Mouse (Mus musculus): Measurements from ENCODE around the gene Ntf5. TPM values are rescaled to one million over a fixed set of nuclear protein-coding genes. Genes with fewer than 3 reads are reported as not detected.

Ntf5 gene
- polyA plus RNA-seq, 1 experiment from 2014 or later: 0.43 TPM

DNA sequence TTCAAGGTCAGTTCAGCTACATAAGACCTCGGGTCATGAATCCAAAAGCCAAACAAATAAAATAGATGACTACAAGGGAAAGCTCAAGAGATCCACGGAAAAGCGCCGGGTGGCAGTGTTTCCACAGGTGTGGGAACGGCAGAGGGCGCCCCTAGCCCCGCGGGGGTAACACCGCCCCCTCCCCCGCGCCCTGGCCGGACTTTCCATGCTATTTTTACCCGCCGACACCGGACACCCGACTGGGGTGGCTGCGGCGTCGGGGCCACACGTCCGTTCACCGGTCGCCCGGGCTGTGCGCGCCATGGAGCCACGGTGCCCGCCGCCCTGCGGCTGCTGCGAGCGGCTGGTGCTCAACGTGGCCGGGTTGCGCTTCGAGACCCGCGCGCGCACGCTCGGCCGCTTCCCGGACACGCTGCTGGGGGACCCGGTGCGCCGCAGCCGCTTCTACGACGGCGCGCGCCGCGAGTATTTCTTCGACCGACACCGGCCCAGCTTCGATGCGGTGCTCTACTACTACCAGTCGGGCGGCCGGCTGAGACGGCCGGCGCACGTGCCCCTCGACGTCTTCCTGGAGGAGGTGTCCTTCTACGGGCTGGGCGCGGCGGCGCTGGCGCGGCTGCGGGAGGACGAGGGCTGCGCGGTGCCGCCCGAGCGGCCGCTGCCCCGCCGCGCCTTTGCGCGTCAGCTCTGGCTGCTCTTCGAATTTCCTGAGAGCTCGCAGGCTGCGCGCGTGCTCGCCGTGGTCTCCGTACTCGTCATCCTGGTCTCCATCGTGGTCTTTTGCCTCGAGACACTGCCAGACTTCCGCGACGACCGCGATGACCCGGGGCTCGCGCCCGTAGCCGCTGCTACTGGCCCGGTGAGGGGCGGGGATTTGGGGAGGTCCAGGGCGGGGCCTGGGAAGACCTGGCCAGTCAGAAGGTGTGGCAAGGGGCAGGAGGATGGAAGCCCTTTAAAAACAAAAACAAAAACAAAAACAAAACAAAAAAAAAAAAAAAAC is 7.0 kb upstream of the Ntf5 start:
- Histone ChIP-seq H3K27me3 (peaks cover 69% of the 10 kb centered on the region), H3K36me3 (no peaks in the 10 kb centered on the region), H3K27ac (replicated peaks) (no peak overlapping the region), H3K4me3 (peak overlapping the region; percentile 30), H3K4me1 (peaks cover 12% of the 10 kb centered on the region), H3K4me2 (replicated peaks) (peak overlapping the region; percentile 43), H3K9me3 (no peaks in the 10 kb centered on the region), H3K9ac (replicated peaks) (no peak overlapping the region)
- no peak for ATAC-seq (ENCODE audit: low FRiP score, low read depth)
- WGBS: 2% methylated on average over 114 of the region's 114 CpGs

DNA sequence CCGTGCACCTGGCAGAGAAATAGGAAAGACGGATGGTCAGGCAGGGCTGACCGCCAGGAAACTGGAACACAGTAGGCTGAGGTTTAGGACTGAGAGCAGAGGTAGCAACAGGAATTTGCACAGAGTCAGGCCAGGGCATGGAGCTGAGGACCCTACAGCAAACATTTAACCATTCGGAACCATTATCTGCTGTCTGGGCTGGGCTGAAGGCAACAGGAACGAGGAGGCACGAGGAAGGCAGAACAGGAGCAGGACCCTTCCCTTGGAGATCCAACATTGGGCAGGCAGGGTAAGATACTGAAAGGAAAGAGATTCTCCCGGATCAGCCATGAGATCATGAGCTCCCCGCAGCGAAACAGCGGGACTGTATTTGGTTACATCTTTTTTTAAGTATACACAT is 5.7 kb upstream of the Ntf5 start:
- Histone ChIP-seq H3K27me3 (peaks cover 83% of the 10 kb centered on the region), H3K4me1 (peaks cover 12% of the 10 kb centered on the region), H3K27ac (replicated peaks) (no peak overlapping the region), H3K9me3 (no peaks in the 10 kb centered on the region), H3K9ac (replicated peaks) (no peak overlapping the region), H3K4me3 (no peak overlapping the region), H3K36me3 (no peaks in the 10 kb centered on the region), H3K4me2 (replicated peaks) (no peak overlapping the region)
- WGBS: 82% methylated on average over 10 of the region's 10 CpGs
- ATAC-seq (ENCODE audit: low FRiP score, low read depth): no peak

DNA sequence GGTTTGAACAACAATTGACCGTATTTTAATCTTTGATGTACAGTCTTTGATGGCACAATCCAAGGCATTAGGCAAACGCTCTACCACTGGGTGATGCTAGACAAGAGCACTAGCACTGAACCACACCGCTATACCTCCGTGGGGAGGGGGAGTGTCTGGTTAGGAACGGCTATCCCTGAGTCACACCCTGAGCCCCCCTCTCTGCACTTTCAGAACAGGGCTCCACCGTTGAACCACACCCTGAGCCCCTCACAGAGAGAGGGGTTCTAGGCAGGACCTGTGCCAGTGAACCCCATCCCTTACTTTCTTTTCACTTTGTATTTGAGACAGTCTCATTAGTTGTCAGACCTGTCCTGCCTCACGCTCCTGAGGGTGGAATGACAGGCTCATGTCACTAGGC is 5.1 kb upstream of the Ntf5 start:
- no peaks in the 10 kb centered on the region for H3K9me3 ChIP-seq
- peaks cover 88% of the 10 kb centered on the region for H3K27me3 ChIP-seq
- no peak overlapping the region for H3K27ac ChIP-seq (replicated peaks)
- no peak overlapping the region for H3K4me3 ChIP-seq
- H3K36me3 ChIP-seq: no peaks in the 10 kb centered on the region
- 83% methylated on average over 7 of the region's 7 CpGs for WGBS
- H3K4me2 ChIP-seq (replicated peaks): no peak overlapping the region
- ATAC-seq (ENCODE audit: low FRiP score, low read depth): no peak
- H3K9ac ChIP-seq (replicated peaks): no peak overlapping the region
- H3K4me1 ChIP-seq: peaks cover 15% of the 10 kb centered on the region

DNA sequence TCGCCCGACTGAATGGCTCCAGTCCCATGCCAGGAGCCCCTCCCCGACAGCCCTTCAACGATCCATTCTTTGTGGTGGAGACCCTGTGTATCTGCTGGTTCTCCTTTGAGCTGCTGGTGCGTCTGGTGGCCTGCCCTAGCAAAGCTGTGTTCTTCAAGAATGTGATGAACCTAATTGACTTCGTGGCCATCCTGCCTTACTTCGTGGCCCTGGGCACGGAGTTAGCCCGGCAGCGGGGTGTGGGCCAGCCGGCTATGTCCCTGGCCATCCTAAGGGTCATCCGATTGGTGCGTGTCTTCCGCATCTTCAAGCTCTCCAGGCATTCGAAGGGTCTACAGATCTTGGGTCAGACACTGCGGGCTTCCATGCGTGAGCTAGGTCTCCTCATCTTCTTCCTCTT is 4.5 kb upstream of the Ntf5 start:
- Histone ChIP-seq H3K36me3 (no peaks in the 10 kb centered on the region), H3K27ac (replicated peaks) (no peak overlapping the region), H3K4me3 (no peak overlapping the region), H3K9ac (replicated peaks) (0 out of 2 replicates have a peak overlapping the region, but pooled peaks have one; percentile 7), H3K4me1 (peaks cover 21% of the 10 kb centered on the region), H3K4me2 (replicated peaks) (no peak overlapping the region), H3K27me3 (peaks cover 94% of the 10 kb centered on the region), H3K9me3 (no peaks in the 10 kb centered on the region)
- ATAC-seq (ENCODE audit: low FRiP score, low read depth): no peak
- 91% methylated on average over 17 of the region's 17 CpGs for WGBS

DNA sequence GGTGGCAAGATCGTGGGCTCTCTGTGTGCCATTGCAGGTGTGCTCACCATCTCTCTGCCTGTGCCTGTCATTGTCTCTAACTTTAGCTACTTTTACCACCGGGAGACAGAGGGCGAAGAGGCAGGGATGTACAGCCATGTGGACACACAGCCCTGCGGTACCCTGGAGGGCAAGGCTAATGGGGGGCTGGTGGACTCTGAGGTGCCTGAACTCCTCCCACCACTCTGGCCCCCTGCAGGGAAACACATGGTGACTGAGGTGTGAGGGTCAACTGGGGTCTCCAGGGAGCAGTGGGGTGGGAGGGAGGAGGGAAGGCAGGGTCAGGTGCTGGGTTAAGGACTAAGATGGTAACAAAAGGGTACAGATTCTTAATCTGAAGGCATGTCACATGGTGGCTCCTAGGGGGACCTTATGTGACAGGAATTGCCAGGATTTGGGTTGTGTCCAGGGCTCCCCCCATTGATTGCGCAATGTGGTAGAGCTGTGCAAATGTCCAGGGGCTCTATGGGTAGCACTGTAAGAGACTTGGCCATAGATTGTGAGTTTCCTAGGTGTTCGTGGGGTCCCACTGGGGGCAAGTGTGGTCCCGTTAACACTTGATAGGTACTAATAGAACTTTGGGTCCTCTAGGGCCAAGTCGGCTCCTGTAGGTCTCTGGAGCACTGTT is 3.9 kb upstream of the Ntf5 start:
- H3K9ac ChIP-seq (replicated peaks): no peak overlapping the region
- H3K36me3 ChIP-seq: no peaks in the 10 kb centered on the region
- 89% methylated on average over 8 of the region's 8 CpGs for WGBS
- no peak overlapping the region for H3K4me3 ChIP-seq
- no peak overlapping the region for H3K4me2 ChIP-seq (replicated peaks)
- no peak overlapping the region for H3K27ac ChIP-seq (replicated peaks)
- H3K27me3 ChIP-seq: peaks cover 100% of the 10 kb centered on the region
- no peak for ATAC-seq (ENCODE audit: low FRiP score, low read depth)
- H3K9me3 ChIP-seq: no peaks in the 10 kb centered on the region
- peaks cover 26% of the 10 kb centered on the region for H3K4me1 ChIP-seq

DNA sequence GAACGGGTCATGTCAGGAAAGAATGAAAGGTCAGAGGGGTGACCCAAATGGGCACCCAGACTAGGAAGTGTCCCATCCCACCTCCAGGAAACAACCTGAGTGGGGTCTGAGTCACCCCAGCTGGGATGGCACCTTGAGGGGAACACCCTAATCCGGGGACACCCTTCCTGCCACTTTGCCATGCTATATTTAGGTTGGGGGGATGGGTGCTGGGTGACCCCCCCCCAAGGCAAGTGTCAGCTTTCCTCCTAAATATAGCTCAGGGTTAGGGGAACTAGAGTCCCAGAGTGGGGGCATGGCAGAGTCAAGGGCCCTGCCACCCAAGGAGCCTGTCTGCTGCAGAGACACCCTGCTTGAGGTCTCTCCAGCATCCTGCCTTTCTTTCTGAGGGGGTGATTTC is 1.1 kb upstream of the Ntf5 start:
- WGBS: 96% methylated on average over 2 of the region's 2 CpGs
- no peak for ATAC-seq (ENCODE audit: low FRiP score, low read depth)
- H3K27me3 ChIP-seq: peaks cover 100% of the 10 kb centered on the region
- no peaks in the 10 kb centered on the region for H3K9me3 ChIP-seq
- no peak overlapping the region for H3K4me2 ChIP-seq (replicated peaks)
- H3K9ac ChIP-seq (replicated peaks): no peak overlapping the region
- H3K4me3 ChIP-seq: no peak overlapping the region
- no peaks in the 10 kb centered on the region for H3K36me3 ChIP-seq
- H3K4me1 ChIP-seq: peaks cover 20% of the 10 kb centered on the region
- no peak overlapping the region for H3K27ac ChIP-seq (replicated peaks)

DNA sequence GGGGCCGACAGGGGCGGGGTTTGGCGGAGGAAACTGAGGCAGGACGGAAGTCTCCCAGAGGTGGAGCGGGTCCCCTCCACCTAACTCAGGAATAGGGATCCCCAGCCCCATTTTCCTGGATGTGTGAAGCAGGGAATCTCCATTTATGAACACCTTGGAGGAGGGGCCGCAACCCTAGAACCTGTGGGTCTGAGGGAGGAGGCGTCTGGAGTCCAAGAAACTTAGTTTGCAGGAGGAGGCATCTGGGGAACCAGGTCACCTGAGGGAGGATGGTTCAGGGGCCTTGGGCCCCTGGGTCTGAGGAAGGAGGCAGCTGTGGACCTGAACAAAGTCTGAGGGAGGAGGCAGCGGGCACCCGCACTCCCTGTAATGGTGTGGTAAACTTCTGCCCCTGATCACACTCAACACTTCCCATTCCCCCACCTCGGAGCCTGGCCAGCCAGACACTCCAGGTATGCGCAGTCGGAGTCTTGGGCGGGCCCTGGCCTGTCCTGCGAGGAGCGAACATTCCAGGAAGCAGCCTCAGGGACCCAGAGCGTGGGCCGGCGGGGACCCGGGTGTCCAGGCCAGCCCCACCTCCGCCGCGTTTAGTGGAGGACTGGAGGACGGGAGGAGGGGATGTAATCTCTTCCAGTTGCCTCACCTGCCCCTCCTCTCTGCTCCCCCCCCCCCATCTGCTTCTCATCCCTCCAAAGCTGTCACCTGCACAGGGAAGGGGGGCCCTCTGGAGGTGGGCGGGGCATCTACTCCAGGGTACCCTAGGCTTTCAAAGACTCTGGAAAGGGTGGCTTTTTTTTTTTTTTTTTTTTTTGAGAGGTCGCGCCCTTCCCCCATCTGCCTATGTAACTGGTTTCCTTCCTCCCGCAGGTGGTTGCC is 607 bp downstream of the Ntf5 start:
- Histone ChIP-seq H3K36me3 (no peaks in the 10 kb centered on the region), H3K4me3 (peak overlapping the region; percentile 51), H3K27ac (replicated peaks) (no peak overlapping the region), H3K4me1 (peaks cover 20% of the 10 kb centered on the region), H3K4me2 (replicated peaks) (peak overlapping the region; percentile 86), H3K27me3 (peaks cover 100% of the 10 kb centered on the region), H3K9ac (replicated peaks) (peak overlapping the region; percentile 61), H3K9me3 (no peaks in the 10 kb centered on the region)
- 2% methylated on average over 27 of the region's 27 CpGs for WGBS
- ATAC-seq (ENCODE audit: low FRiP score, low read depth): peak; percentile 42; the same call in 1 of the 2 replicates

DNA sequence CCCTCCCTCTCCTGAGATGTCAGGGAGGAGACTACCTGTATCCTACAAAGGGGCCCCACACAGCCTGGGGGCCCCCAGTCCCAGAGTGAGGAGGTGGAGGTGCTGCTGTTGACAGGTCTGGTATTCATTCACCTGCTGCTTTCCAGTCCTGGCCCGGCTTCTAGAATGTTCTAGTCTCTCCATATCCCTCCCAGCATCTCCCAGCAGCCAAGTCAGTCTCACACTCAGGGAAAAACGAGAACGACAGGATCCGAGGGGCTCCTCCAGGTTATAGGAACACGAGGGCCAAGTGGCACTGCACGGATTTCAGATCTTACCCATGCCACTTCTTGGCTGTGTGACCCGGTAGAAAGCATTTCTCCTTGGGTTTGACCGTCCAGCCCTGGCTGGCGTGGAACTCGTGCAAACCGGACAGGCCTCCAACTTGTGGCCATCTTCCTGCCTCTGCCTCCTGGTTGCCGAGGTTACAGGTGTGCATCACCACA is 1.3 kb downstream of the Ntf5 start:
- Histone ChIP-seq H3K27me3 (peaks cover 99% of the 10 kb centered on the region), H3K27ac (replicated peaks) (no peak overlapping the region), H3K4me3 (no peak overlapping the region), H3K9me3 (no peaks in the 10 kb centered on the region), H3K36me3 (no peaks in the 10 kb centered on the region), H3K4me2 (replicated peaks) (no peak overlapping the region), H3K4me1 (peaks cover 20% of the 10 kb centered on the region), H3K9ac (replicated peaks) (no peak overlapping the region)
- ATAC-seq (ENCODE audit: low FRiP score, low read depth): no peak
- WGBS: 43% methylated on average over 12 of the region's 12 CpGs

DNA sequence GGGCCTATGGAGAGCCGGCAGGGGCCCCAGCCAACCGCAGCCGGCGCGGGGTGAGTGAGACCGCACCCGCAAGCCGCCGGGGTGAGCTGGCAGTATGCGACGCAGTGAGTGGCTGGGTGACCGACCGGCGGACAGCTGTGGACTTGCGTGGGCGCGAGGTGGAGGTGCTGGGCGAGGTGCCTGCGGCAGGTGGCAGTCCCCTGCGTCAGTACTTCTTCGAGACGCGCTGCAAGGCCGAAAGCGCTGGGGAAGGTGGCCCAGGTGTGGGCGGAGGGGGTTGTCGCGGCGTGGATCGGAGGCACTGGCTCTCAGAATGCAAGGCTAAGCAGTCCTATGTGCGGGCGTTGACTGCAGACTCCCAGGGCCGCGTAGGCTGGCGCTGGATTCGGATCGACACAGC is 2.1 kb downstream of the Ntf5 start:
- peaks cover 99% of the 10 kb centered on the region for H3K27me3 ChIP-seq
- H3K27ac ChIP-seq (replicated peaks): no peak overlapping the region
- H3K36me3 ChIP-seq: no peaks in the 10 kb centered on the region
- no peak overlapping the region for H3K4me3 ChIP-seq
- WGBS: 16% methylated on average over 37 of the region's 37 CpGs
- H3K4me2 ChIP-seq (replicated peaks): no peak overlapping the region
- no peak overlapping the region for H3K9ac ChIP-seq (replicated peaks)
- ATAC-seq (ENCODE audit: low FRiP score, low read depth): no peak
- H3K9me3 ChIP-seq: no peaks in the 10 kb centered on the region
- peaks cover 20% of the 10 kb centered on the region for H3K4me1 ChIP-seq

DNA sequence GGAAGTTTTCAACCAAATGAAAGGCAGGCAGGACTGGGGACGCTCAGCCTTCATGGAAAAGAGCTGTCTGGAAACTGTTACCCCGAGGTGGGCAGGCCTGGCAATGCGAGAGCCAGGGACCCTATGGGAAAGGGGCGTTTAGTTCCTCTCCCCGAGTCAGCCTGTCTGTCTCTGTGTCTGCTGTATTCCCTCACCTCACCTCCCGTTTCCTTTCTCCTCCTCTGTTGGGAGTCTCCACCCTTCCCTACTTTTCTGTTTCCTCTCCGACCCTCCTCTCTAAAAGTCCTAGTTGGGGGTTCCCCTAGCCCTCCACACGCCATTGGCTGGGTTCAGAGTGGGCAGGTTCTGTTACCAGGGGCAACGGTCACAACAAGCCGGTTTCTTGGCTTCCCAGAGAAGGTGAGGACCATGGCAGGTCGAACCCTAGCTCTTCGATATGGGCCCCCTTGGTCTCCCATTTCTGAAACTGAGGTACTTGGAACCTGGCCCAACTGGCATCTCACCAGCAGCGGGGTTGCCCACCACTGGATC is 4.5 kb downstream of the Ntf5 start:
- H3K9ac ChIP-seq (replicated peaks): no peak overlapping the region
- H3K27ac ChIP-seq (replicated peaks): no peak overlapping the region
- H3K4me3 ChIP-seq: no peak overlapping the region
- ATAC-seq (ENCODE audit: low FRiP score, low read depth): no peak
- 14% methylated on average over 13 of the region's 13 CpGs for WGBS
- H3K4me1 ChIP-seq: peaks cover 19% of the 10 kb centered on the region
- H3K9me3 ChIP-seq: no peaks in the 10 kb centered on the region
- no peak overlapping the region for H3K4me2 ChIP-seq (replicated peaks)
- H3K36me3 ChIP-seq: peaks cover 23% of the 10 kb centered on the region
- peaks cover 89% of the 10 kb centered on the region for H3K27me3 ChIP-seq

DNA sequence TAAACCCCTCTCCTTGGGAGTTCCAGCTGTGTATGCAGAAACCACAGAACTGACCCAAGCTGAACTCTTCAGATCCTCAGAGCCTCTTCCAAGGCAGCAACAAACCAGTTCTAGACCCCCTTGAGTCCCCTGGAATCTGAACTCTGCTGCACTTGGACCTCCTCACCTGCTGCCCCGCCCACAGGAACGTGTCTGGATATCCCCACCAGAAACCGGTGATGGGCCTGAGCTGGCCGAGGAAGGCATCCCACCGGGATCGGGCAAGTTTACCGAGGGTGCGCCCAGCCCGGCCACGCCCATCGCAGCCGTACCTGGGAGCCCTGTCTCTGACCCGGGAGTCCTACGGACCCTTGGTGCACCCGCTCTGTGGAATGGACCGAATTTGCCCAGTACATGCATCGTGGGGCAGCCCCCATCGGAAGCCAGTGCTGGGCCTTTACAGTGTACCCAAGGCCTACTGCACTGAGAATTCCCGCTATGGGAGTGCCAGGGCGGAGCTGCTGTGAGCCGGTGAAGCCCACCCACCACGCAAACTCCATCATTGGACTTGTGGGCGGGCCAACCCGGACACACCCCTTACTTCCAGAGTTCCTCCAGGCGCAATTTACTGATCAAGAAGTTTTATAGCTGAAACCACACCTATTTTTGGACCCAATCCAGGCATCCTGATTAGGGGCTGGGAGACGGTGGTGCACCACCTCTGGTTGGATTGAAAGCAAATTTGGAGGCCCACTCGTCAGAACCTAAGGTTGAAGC is 6.5 kb downstream of the Ntf5 start:
- no peak overlapping the region for H3K9ac ChIP-seq (replicated peaks)
- H3K9me3 ChIP-seq: no peaks in the 10 kb centered on the region
- peaks cover 43% of the 10 kb centered on the region for H3K36me3 ChIP-seq
- no peak overlapping the region for H3K27ac ChIP-seq (replicated peaks)
- no peak overlapping the region for H3K4me2 ChIP-seq (replicated peaks)
- no peak overlapping the region for H3K4me3 ChIP-seq
- peaks cover 5% of the 10 kb centered on the region; the same call in 1 of the 2 replicates for H3K4me1 ChIP-seq
- WGBS: 19% methylated on average over 27 of the region's 27 CpGs
- H3K27me3 ChIP-seq: peaks cover 69% of the 10 kb centered on the region
- no peak for ATAC-seq (ENCODE audit: low FRiP score, low read depth)
